Mouse (Mus musculus): Measurements from ENCODE around the gene Rab3b.

The Rab3b gene

GRCm38 (mm10) chr4:108878963-108879822, at the start of gene Rab3b:
Gene Rab3b (plus strand): TSS chr4:108879063.
- DNase-seq (ENCODE audit: low spot score): peak; percentile 18

GRCm38 (mm10) chr4:108830698-108831097, 48.2 kb upstream of the Rab3b start:
- DNase-seq (ENCODE audit: low spot score): no peak

DNA sequence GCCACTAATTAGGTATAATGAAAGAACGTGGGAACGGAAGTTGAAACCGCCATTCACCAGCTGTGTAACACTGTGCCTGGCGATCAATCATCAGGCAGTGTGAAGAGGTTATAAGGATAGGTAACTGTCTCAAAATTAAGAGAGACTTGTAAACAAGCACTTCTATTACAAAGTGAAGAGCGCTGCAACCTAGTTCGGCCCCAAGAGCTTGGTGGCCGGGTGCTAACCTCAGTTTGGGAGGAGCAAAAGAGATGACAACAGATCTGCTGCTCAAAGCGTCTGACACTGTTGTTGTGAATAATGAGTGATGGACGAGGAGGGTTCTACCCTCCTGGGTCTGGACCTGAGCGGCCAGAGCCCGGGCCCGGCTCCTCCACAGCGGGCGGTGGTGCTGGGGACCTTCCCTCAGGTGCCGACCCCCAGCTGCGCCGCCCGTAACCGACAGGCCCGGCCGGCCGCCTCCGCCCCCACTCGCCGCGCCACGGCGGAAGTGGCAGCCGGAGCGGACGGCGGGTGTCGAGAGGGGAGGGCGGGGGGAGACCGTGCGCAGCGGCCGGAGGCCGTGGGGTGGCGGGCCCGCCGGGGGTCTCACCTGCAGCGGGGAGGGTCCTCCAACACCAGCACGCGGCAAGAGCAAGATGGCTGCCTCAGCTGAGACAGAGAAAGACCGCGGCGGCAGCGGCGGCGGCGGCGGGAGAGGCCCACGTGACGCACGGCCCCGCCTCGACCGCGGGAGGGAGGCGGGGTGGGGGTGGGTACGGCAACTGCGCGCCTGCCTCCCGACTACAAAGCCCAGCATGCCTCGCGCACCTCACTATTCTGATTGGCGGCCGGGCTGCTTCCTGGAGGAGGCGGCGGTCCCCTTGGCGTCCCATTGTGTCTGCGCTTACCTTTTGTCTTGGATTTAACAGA, 45.7 kb upstream of the Rab3b start, which contains the start of gene Btf3l4:
Gene Btf3l4 (minus strand): TSS at position 699 of the 912 bp plus-strand sequence.
- DNase-seq (ENCODE audit: low spot score): peak; percentile 79

DNA sequence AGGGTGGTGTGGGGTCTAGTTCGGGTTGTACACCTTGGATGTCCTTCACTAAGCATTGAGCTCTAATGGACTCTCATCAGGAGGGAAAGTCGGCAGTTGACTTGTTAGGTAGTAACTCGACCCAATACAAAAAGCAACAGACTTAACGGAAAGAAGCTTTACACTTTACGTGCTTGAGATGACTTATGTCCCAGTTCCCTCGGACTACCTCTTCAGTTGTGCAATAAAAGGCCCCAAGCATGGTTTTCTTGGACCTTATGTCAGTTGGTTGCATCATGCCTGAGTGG, 45.1 kb upstream of the Rab3b start:
- no peak for DNase-seq (ENCODE audit: low spot score)

GRCm38 (mm10) chr4:108834115-108834970, 44.5 kb upstream of the Rab3b start, which contains the start of gene Txndc12:
Gene Txndc12 (plus strand): TSS chr4:108834601.
- DNase-seq (ENCODE audit: low spot score): peak; percentile 52

DNA sequence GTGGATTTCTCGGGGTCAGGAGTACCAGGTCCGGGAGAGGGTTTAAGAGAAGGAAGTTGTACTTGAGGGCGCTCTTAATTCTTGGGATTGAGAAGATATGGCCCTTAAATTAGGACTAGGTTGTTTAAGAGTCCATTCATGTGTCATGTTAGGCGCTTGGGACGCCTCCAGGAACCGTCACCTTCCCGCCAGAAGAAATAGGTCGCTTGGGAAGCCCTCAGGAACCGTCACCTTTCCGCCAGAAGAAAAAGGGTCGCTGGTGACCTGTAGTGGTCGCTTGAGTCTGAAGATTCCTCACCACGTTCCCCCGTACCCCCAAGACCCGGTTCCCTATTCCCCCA, 43.9 kb upstream of the Rab3b start:
- DNase-seq (ENCODE audit: low spot score): no peak

DNA sequence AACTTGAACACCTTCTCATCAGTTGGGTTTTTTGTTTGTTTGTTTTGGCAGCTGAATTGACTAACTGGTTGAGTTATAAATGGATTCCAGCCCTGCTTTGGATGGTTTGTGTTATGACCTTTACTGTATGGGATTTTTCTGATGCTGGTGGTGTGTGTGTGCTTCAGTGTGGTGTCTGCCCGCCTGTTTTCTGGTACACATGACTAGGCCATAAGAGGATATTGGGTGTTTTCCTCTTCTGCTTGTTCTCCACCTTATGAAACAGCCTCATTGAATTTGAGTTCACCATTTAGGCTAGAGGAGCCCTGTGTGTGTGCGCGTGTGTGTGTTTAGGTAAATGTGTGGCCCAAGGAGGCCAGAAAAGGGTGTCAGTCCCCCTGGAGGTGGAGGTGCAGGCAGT, 43.4 kb upstream of the Rab3b start:
- no peak for DNase-seq (ENCODE audit: low spot score)

DNA sequence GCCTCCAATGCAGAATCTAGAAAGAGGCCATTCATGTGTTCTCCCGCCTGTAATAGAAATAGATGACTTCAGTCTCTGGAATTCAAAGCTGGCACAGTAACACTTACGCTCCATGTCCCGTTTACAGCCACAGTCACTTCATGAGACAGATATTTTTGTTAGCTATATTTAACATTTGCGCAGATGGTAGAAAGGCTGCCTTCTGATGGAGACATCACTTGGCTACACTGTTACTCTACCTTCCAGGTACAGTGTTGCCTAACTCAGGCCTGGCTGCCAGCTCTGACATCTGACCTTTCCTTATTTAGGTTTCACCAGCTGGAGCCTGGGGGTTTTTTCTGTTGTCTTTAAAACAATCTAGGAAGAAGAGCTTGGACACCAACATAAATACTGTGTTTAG, 40.8 kb upstream of the Rab3b start:
- no peak for DNase-seq (ENCODE audit: low spot score)

- no peak for DNase-seq (ENCODE audit: low spot score)
Measured at GRCm38 (mm10) chr4:108841920-108842578, 36.8 kb upstream of the Rab3b start.

DNA sequence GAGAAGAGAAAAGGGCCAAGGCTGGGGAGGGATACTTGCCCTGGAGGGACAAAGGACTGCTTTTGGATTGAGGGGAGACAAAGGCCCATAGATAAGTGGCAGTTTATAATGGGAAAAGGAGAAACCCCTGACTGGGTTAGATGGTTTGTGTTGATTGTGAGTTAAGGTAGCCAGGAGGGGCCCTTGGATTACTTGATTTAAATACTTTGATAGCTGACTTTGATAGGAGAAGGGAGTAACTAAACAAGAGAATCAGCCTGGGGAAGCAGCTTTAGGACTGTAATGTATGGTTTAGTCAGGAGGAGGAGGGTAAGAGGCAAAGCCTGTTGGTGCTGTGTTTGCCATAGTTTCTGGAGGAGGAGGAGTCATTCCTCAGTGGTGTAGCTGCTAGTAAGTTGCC, 35.5 kb upstream of the Rab3b start:
- no peak for DNase-seq (ENCODE audit: low spot score)

DNA sequence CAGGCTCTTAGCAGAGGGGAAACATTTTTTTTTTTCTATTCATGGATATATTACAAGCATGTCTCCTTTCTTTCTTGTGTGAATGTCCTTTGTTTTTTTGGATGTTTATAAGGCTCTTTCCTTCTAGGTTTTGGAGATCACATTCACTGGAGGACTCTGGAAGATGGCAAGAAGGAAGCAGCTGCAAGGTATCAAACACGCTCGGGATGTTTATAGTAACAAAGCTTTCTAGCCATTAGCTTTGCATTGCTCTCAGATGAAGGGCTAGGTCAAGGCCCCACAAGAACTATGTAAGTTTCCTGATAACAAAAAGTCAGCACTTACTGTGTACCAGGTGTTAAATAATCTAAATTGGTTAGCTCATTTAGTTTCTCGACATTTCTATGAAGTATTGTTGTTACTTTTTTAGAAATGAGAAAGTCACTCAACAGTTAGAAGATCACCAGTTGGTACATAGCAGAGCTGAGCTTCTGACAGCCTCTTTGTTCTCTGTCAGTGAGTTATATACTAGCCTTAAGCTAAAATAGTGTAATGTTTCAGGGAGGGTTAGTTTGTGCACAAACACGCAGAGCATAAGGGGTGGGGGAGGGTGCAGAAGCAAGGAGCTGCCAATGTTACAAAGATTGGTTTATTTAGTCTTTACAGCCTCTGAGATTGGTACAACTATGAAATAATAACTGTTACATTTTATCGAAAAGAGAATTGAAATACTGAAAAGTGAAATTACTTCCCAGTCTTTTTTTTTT, 32.9 kb upstream of the Rab3b start:
- DNase-seq (ENCODE audit: low spot score): no peak

GRCm38 (mm10) chr4:108847715-108848504, 31.0 kb upstream of the Rab3b start, which contains the start of gene Kti12:
Gene Kti12 (plus strand): TSS chr4:108847785.
- peak; percentile 67 for DNase-seq (ENCODE audit: low spot score)

DNA sequence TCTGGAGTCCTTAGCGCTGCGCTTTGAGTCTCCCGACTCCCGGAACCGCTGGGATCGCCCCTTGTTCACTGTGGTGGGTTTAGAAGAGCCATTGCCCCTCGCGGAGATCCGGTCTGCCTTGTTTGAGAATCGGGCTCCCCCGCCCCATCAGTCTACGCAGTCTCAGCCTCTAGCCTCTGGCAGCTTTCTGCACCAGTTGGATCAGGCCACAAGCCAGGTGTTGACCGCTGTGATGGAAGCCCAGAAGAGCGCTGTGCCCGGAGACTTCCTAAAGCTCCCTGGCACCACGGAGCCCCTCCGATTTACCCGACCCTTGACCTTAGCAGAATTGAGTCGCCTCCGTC, 30.4 kb upstream of the Rab3b start, which contains the start of gene A730015C16Rik:
Gene A730015C16Rik (minus strand): TSS at position 115 of the 344 bp plus-strand sequence.
- no peak for DNase-seq (ENCODE audit: low spot score)

DNA sequence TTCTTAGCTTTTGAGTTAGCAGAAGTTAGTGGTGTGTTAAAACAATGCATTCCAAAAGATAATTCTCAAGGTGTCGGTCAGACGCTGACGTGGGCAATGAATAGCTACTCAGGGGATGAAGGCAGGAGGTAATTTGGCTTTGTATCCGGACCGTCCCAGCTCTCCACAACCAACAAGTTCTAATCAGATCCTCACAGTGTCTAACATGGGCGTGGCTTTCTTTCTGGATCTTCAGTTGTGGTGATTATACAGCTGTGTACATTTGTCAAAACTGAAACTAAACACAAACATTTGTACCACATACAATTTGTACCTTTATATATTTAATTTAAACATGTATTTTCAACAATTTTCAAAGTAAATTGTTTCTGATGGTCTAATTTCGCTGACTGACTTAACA, 12.1 kb upstream of the Rab3b start:
- no peak for DNase-seq (ENCODE audit: low spot score)

GRCm38 (mm10) chr4:108869730-108870374, 9.0 kb upstream of the Rab3b start:
- DNase-seq (ENCODE audit: low spot score): peak; percentile 88

DNA sequence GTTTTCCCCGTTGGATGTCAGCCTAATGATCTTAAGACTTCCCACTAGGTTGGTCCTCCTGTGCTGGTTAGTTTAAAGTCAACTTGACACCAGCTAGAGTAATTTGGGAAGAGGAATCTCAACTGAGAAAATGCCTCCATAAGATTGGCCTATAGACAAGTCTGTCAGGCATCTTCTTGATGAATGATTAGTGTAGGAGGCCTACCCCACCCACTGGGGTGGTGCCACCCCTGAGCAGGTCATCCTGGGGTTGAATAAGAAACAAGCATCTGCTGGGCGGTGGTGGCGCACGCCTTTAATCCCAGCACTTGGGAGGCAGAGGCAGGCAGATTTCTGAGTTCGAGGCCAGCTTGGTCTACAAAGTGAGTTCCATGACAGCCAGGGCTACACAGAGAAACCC, 5.1 kb upstream of the Rab3b start:
- DNase-seq (ENCODE audit: low spot score): no peak

- DNase-seq (ENCODE audit: low spot score): no peak
Measured at GRCm38 (mm10) chr4:108877901-108878300, 962 bp upstream of the Rab3b start.

DNA sequence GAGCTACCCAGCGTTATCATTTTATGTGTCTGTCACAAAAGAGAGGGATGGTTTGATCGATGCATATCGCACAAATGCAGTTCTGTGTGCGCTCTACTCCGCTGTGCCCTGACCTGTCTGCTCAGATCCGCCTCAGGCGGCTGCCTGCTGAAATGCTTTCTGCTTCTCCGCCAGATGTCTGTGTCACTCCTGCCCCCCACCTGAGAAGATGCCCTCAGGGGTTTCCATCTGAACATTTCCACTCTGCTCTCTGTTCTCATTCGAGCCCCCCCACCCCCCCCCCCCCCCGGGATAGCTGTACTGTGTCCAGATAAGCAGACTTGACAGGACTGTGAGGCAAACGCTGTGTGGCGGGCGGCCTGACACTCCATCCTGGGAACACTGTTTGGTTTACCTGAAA, 5.0 kb downstream of the Rab3b start:
- no peak for DNase-seq (ENCODE audit: low spot score)

GRCm38 (mm10) chr4:108887456-108887855, 8.6 kb downstream of the Rab3b start:
- no peak for DNase-seq (ENCODE audit: low spot score)

Measured in ovary, postnatal 14 days (tissue).